Mouse (Mus musculus) kidney, adult 9 months (tissue): ENCODE results near the gene Klhl2.
A peak's percentile ranks its signal among the peaks of the same experiment; 100 is the strongest.

Source experiments
- DNase-seq: peaks from one replicate; pipeline ENCODE4 v3.0.0; 2022

Klhl2 gene

GRCm38 (mm10) chr8:64767047-64767446 lies 82.8 kb downstream of the Klhl2 start:
- peak; percentile 61 for DNase-seq

- DNase-seq = peak; percentile 13
These were observed 85.7 kb downstream of the Klhl2 start for GRCm38 (mm10) chr8:64764075-64764474.

GRCm38 (mm10) chr8:64762751-64763150 lies 87.1 kb downstream of the Klhl2 start:
- no peak for DNase-seq

GRCm38 (mm10) chr8:64761430-64761829 lies 88.4 kb downstream of the Klhl2 start:
- DNase-seq = no peak

- DNase-seq = no peak
These were observed 91.9 kb downstream of the Klhl2 start for GRCm38 (mm10) chr8:64757956-64758355.

GRCm38 (mm10) chr8:64746215-64747058 lies 103.4 kb downstream of the Klhl2 start:
- peak; percentile 44 for DNase-seq

- DNase-seq = no peak
These were observed 109.1 kb downstream of the Klhl2 start for GRCm38 (mm10) chr8:64740547-64741211.

GRCm38 (mm10) chr8:64738916-64739315 lies 110.9 kb downstream of the Klhl2 start:
- DNase-seq = no peak

GRCm38 (mm10) chr8:64736767-64737323 lies 113.0 kb downstream of the Klhl2 start:
- DNase-seq = no peak

GRCm38 (mm10) chr8:64735161-64735560 lies 114.7 kb downstream of the Klhl2 start:
- no peak for DNase-seq

- peak; percentile 98 for DNase-seq
These were observed 116.4 kb downstream of the Klhl2 start, which contains the start of gene Msmo1 for GRCm38 (mm10) chr8:64733271-64733943. Gene Msmo1, minus strand, starts transcription at chr8:64733792.

GRCm38 (mm10) chr8:64732596-64732995 lies 117.2 kb downstream of the Klhl2 start:
- no peak for DNase-seq

- no peak for DNase-seq
These were observed 121.7 kb downstream of the Klhl2 start for GRCm38 (mm10) chr8:64728156-64728555.

- DNase-seq = no peak
These were observed 123.6 kb downstream of the Klhl2 start for GRCm38 (mm10) chr8:64726190-64726695.

GRCm38 (mm10) chr8:64723206-64723605 lies 126.6 kb downstream of the Klhl2 start:
- DNase-seq = no peak

GRCm38 (mm10) chr8:64717868-64718267 lies 131.9 kb downstream of the Klhl2 start:
- no peak for DNase-seq

GRCm38 (mm10) chr8:64712499-64712898 lies 137.3 kb downstream of the Klhl2 start:
- DNase-seq = no peak

- no peak for DNase-seq
These were observed 138.3 kb downstream of the Klhl2 start for GRCm38 (mm10) chr8:64711544-64711943.

- DNase-seq = no peak
These were observed 142.3 kb downstream of the Klhl2 start for GRCm38 (mm10) chr8:64707481-64707880.

GRCm38 (mm10) chr8:64703191-64703590 lies 146.6 kb downstream of the Klhl2 start:
- DNase-seq = no peak

- peak; percentile 70 for DNase-seq
These were observed 157.1 kb downstream of the Klhl2 start, which contains the start of gene Cpe for GRCm38 (mm10) chr8:64692651-64693201. Gene Cpe, minus strand, starts transcription at chr8:64693054.

- no peak for DNase-seq
These were observed 158.0 kb downstream of the Klhl2 start for GRCm38 (mm10) chr8:64691591-64692401.
